Mouse (Mus musculus) megakaryocyte, embryonic 14.5 days (primary cell): ENCODE results near the gene Zbed3.

ENCODE experiments used
- FLI1 ChIP-seq: IDR thresholded peaks from 2 replicates; pipeline ENCODE4 v1.6.1; 2012; ENCODE audit warnings: low read length, inconsistent platforms, mixed read lengths
- GATA1 ChIP-seq: IDR thresholded peaks from 3 replicates; pipeline ENCODE4 v1.6.1; 2012; ENCODE audit warnings: mixed read lengths, low read length, inconsistent platforms, borderline replicate concordance

DNA sequence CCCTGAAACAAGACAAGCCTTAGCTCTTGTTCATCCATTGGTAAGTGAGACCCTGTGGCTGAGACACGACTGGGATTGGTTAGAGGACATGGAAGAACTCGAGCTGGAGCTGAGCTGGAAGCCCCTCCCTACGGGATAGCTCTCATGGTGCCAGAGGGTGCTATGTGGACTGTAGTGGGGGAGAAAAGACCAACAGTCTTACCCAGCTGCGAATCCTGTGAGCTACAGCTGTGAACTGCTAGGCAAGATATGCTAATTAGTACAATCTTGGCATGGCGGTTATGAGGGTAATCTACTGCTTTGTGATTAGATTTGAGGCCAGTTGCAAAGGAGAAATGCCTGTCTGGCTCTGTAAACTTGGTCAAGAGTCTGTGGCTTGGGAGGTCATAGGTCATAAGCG lies 4.3 kb upstream of the Zbed3 start:
- TF ChIP-seq GATA1, result no peak
- no peak for TF ChIP-seq FLI1
